Mouse (Mus musculus) hindbrain, embryonic 14.5 days (tissue): ENCODE data around the gene Adamts16. TPM values are rescaled to one million over a fixed set of nuclear protein-coding genes. Genes with fewer than 3 reads are reported as not detected.

Experiments used
- ATAC-seq: fragments of 200-750 bp; cut with Nextera tagmentation; 2 replicates; pipeline ENCODE4 v1.8.0; 2017; ENCODE audit warnings: moderate number of reproducible peaks, mild to moderate bottlenecking, moderate TSS enrichment, moderate library complexity; ENCODE audit not compliant: low FRiP score
- DNase-seq: peaks from one replicate; pipeline ENCODE4 v3.0.0-alpha.2; 2015; ENCODE audit warnings: low spot score
- H3K27ac ChIP-seq: fragments of 300-500 bp; sonication (generic); 2 replicates; pipeline ENCODE4 v1.5.1; 2014; ENCODE audit warnings: mild to moderate bottlenecking, moderate library complexity
- H3K27me3 ChIP-seq: fragments of 300-500 bp; sonication (generic); 2 replicates; pipeline ENCODE4 v1.6.1; 2014; ENCODE audit warnings: mild to moderate bottlenecking, low read length, mixed read lengths; ENCODE audit not compliant: control insufficient read depth, insufficient read depth
- H3K36me3 ChIP-seq: fragments of 300-500 bp; sonication (generic); replicated peaks from 2 replicates; pipeline ENCODE4 v1.6.1; 2014; ENCODE audit not compliant: control insufficient read depth, insufficient read depth
- H3K4me1 ChIP-seq: fragments of 300-500 bp; sonication (generic); replicated peaks from 2 replicates; pipeline ENCODE4 v1.6.1; 2014; ENCODE audit warnings: antibody characterized with exemption, low read length, mixed read lengths; ENCODE audit not compliant: control insufficient read depth, insufficient read depth
- H3K4me2 ChIP-seq: fragments of 300-500 bp; sonication (generic); replicated peaks from 2 replicates; pipeline ENCODE4 v1.6.1; 2014; ENCODE audit warnings: mild to moderate bottlenecking, moderate library complexity
- H3K4me3 ChIP-seq: fragments of 300-500 bp; sonication (generic); replicated peaks from 2 replicates; pipeline ENCODE4 v1.5.1; 2014; ENCODE audit warnings: mild to moderate bottlenecking, low read length
- H3K9ac ChIP-seq: fragments of 300-500 bp; sonication (generic); 2 replicates; pipeline ENCODE4 v1.6.1; 2014
- H3K9me3 ChIP-seq: fragments of 300-500 bp; sonication (generic); 2 replicates; pipeline ENCODE4 v1.6.1; 2016; ENCODE audit warnings: low read length; ENCODE audit not compliant: control insufficient read depth
- WGBS: fragments of 180-500 bp; shearing (Covaris S2); extraction: QIAGEN DNeasy Blood & Tissue Kit; methylation state at CpG from one replicate; pipeline ENCODE4 v1.1.7; 2014; 5-methylcytosine and 5-hydroxymethylcytosine counted together
- polyA plus RNA-seq: library from polyadenylated mRNA; unstranded; fragments of >200 nt; fragmentation: Nextera tagmentation; extraction: Ambion mirVana; gene quantifications from 2 replicates; pipeline ENCODE4 v1.2.1, GENCODE M21; 2014

Gene Adamts16
- polyA plus RNA-seq, 1 experiment from 2014 or later: 5.0 TPM

DNA sequence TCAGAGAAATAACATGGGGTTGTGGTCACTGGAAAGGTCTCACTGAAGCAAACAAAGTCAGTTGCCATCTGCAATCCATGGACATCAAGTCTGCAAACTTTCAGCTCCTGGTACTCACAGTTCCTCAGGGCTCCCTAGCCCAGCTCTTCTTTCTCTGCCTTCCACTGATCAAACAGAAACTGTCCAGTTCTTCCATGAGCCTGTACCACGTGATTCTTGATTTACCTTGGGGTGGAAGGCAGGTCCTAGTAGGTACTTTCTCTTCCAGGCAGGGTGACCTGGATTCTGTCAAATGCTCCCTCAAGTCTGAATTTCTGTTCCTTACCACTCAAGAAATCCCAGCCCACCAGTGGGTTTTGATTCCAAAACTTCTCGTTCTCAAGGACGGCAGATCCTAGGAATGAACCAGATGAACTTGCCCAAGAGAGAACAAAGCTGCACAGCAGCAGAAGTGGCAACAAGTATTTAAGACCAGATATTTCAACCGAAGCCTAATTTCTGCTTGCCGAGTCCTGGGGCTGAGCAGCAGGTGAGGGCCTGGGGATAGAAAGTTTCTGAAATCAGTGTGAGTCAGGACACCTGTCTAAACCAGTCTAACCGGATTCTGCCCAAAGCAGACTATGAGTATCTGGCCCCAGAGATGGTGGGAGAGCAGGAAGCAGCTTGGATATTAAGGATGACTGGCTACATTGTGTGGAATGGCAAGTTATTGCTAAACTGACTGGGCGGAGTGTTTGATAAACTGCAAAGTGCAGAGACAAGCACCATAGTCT is 160.0 kb downstream of the Adamts16 start:
- Histone ChIP-seq H3K27me3 (no peaks in the 10 kb centered on the region), H3K4me2 (no peak overlapping the region), H3K4me3 (no peak overlapping the region), H3K9me3 (no peaks in the 10 kb centered on the region), H3K4me1 (0 out of 2 replicates have a peak, but pooled peaks cover 5% of the 10 kb centered on the region), H3K27ac (no peak overlapping the region), H3K9ac (no peak overlapping the region), H3K36me3 (no peaks in the 10 kb centered on the region)
- 85% methylated on average over 7 of the region's 7 CpGs for WGBS
- no peak for DNase-seq
- ATAC-seq: no peak

DNA sequence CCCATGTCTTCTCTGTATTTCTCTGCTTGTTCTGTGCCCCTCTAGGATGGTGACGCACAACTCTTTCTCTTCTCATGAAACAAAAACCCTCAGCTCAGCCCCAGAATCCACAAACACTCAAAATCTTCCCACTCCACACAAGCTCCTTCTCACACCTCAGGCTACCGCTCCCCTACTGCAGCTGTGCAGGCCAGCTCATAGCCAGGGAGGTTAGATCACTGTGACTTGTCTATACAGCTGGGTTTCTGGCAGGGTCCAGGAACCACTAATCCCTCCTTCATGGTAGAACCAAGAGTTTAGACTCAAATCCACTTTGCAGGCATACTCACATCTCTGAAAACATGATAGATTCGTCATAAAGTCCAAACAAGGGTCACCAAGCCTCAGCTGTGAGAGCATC is 161.3 kb downstream of the Adamts16 start:
- H3K4me2 ChIP-seq: no peak overlapping the region
- H3K27ac ChIP-seq: no peak overlapping the region
- H3K9me3 ChIP-seq: no peaks in the 10 kb centered on the region
- no peak overlapping the region for H3K9ac ChIP-seq
- ATAC-seq: no peak
- DNase-seq: no peak
- H3K4me1 ChIP-seq: 0 out of 2 replicates have a peak, but pooled peaks cover 5% of the 10 kb centered on the region
- WGBS: 89% methylated on average over 3 of the region's 3 CpGs
- H3K4me3 ChIP-seq: no peak overlapping the region
- H3K36me3 ChIP-seq: no peaks in the 10 kb centered on the region
- H3K27me3 ChIP-seq: no peaks in the 10 kb centered on the region

Other genes with a start within 250 kb of the Adamts16 start
- gene Ice1, start 204.2 kb downstream of the Adamts16 start, polyA plus RNA-seq: 47.9 and 51.8 TPM in 2 replicates